28 mouse cellular contexts compared by ENCODE assay signal in genomic region chr8:109986384-109986783, GRCm38 (mm10). TPM values are rescaled to one million over a fixed set of nuclear protein-coding genes. Genes with fewer than 3 reads are reported as not detected.
DNase-seq lines count a peak whose midpoint lies in the region; ATAC-seq and TF ChIP-seq lines count a peak whose summit lies in the region.
"Had no signal": no experiment of that assay in that cellular context is flagged by ENCODE, and none has a peak within 500 bp of the region (broad histone marks: within the 10 kb centered on the region; RNA-seq: fewer than 3 reads in every experiment).

No protein-coding gene starts in this region.

- H3K36me3 ChIP-seq in hindbrain, postnatal 0 days (ENCODE audit: insufficient read depth, low read length) = no peaks in the 10 kb centered on the region
- H3K36me3 ChIP-seq in hindbrain, embryonic 12.5 days = no peaks in the 10 kb centered on the region
- no peaks in the 10 kb centered on the region for H3K36me3 ChIP-seq in thymus, adult 2 months (ENCODE audit: control insufficient read depth, insufficient read depth, low read length)
- H3K36me3 ChIP-seq in liver, embryonic 16.5 days (ENCODE audit: control insufficient read depth, insufficient read depth) = no peaks in the 10 kb centered on the region
- H3K36me3 ChIP-seq: heart, embryonic 10.5 days; midbrain, embryonic 12.5 days had no signal

- no peak overlapping the region for H3K9ac ChIP-seq in hindbrain, postnatal 0 days (replicated peaks; ENCODE audit: low read length)
- H3K9ac ChIP-seq in hindbrain, embryonic 12.5 days = no peak overlapping the region
- H3K9ac ChIP-seq in liver, embryonic 16.5 days (ENCODE audit: low read depth, low read length) = no peak overlapping the region
- H3K9ac ChIP-seq: forebrain, embryonic 13.5 days; lung, embryonic 14.5 days; midbrain, embryonic 12.5 days had no signal

- 43% methylated on average over 7 of the region's 7 CpGs for WGBS in hindbrain, postnatal 0 days
- 72% methylated on average over 7 of the region's 7 CpGs for whole genome bisulfite sequencing in hindbrain, embryonic 12.5 days
- WGBS in thymus, adult 2 months = 71% methylated on average over 7 of the region's 7 CpGs
- 43% methylated on average over 7 of the region's 7 CpGs for whole genome bisulfite sequencing in liver, embryonic 16.5 days (ENCODE audit: insufficient replicate concordance)

- H3K4me1 ChIP-seq in hindbrain, postnatal 0 days (ENCODE audit: insufficient read depth, low read length) = no peaks in the 10 kb centered on the region; the same call in 1 of the 2 replicates
- H3K4me1 ChIP-seq in hindbrain, embryonic 12.5 days = 0 out of 2 replicates have a peak, but pooled peaks cover 5% of the 10 kb centered on the region
- H3K4me1 ChIP-seq in thymus, adult 2 months (replicated peaks; ENCODE audit: control insufficient read depth, insufficient read depth, low read length) = no peaks in the 10 kb centered on the region
- H3K4me1 ChIP-seq in liver, embryonic 16.5 days (ENCODE audit: control insufficient read depth, low read depth, low read length) = no peaks in the 10 kb centered on the region
- H3K4me1 ChIP-seq: heart, embryonic 10.5 days; midbrain, embryonic 12.5 days had no signal

- H3K4me3 ChIP-seq in hindbrain, postnatal 0 days (ENCODE audit: low read length) = no peak overlapping the region
- H3K4me3 ChIP-seq in hindbrain, embryonic 12.5 days = no peak overlapping the region
- no peak overlapping the region for H3K4me3 ChIP-seq in thymus, adult 2 months (ENCODE audit: control insufficient read depth, insufficient read depth, low read length)
- no peak overlapping the region for H3K4me3 ChIP-seq in liver, embryonic 16.5 days (ENCODE audit: low read depth, low read length)
- H3K4me3 ChIP-seq: forebrain, embryonic 13.5 days; gastrocnemius, adult 2 months; heart, embryonic 10.5 days; midbrain, embryonic 12.5 days had no signal

- no peak overlapping the region for H3K4me2 ChIP-seq in hindbrain, postnatal 0 days (ENCODE audit: low read depth, low read length)
- no peak overlapping the region for H3K4me2 ChIP-seq in hindbrain, embryonic 12.5 days (replicated peaks)
- H3K4me2 ChIP-seq in liver, embryonic 16.5 days (ENCODE audit: low read depth, low read length) = no peak overlapping the region
- H3K4me2 ChIP-seq: forebrain, embryonic 13.5 days; lung, embryonic 14.5 days; midbrain, embryonic 12.5 days had no signal

- no peaks in the 10 kb centered on the region for H3K9me3 ChIP-seq in hindbrain, postnatal 0 days (ENCODE audit: low read length)
- no peaks in the 10 kb centered on the region for H3K9me3 ChIP-seq in hindbrain, embryonic 12.5 days (replicated peaks)
- no peaks in the 10 kb centered on the region for H3K9me3 ChIP-seq in liver, embryonic 16.5 days (replicated peaks; ENCODE audit: control insufficient read depth, low read length)
- H3K9me3 ChIP-seq: forebrain, embryonic 13.5 days; heart, embryonic 10.5 days; midbrain, embryonic 12.5 days had no signal

- H3K27ac ChIP-seq in hindbrain, postnatal 0 days = no peak overlapping the region
- no peak overlapping the region for H3K27ac ChIP-seq in hindbrain, embryonic 12.5 days
- H3K27ac ChIP-seq in thymus, adult 2 months (ENCODE audit: control insufficient read depth, insufficient read depth, low read length) = no peak overlapping the region
- no peak overlapping the region for H3K27ac ChIP-seq in liver, embryonic 16.5 days (ENCODE audit: low read length)
- H3K27ac ChIP-seq: forebrain, embryonic 13.5 days; gastrocnemius, adult 2 months; heart, embryonic 10.5 days; midbrain, embryonic 12.5 days; stomach, postnatal 0 days had no signal

- peak; percentile 58 for DNase-seq in adrenal gland, adult 2 months
- DNase-seq in adrenal gland, postnatal 25 days = no peak
- peak; percentile 48 for DNase-seq in hindbrain, postnatal 0 days (ENCODE audit: low spot score)
- peak; percentile 4 for DNase-seq in thymus, adult 2 months
- no peak for DNase-seq in thymus, adult 18-20 months
- DNase-seq in Muller cell, postnatal 12 days (ENCODE audit: inconsistent ontology term) = no peak
- DNase-seq: cerebellum, adult 2 months; gastrocnemius, adult 2 months; kidney, postnatal 25 days; lung, embryonic 14.5 days; right cerebral cortex, postnatal 14 days had no signal

- no peak for ATAC-seq in hindbrain, postnatal 0 days
- no peak for ATAC-seq in hindbrain, embryonic 12.5 days (ENCODE audit: low FRiP score)
- peak; percentile 72 for ATAC-seq in liver, embryonic 16.5 days (ENCODE audit: low read depth)
- ATAC-seq: forebrain, embryonic 13.5 days; hindbrain, embryonic 16.5 days; intestine, embryonic 16.5 days had no signal

- no peak for TF ChIP-seq POLR2A in thymus, adult 2 months (IDR thresholded peaks at IDR 0.05; ENCODE audit: control insufficient read depth, extremely low read depth, insufficient read depth, low read length, poor library complexity)

- H3K27me3 ChIP-seq in hindbrain, postnatal 0 days (ENCODE audit: insufficient read depth, low read length) = no peaks in the 10 kb centered on the region
- 0 out of 2 replicates have a peak, but pooled peaks cover 3% of the 10 kb centered on the region for H3K27me3 ChIP-seq in hindbrain, embryonic 12.5 days
- no peaks in the 10 kb centered on the region for H3K27me3 ChIP-seq in thymus, adult 2 months (ENCODE audit: control insufficient read depth, insufficient read depth, low read length)
- no peaks in the 10 kb centered on the region for H3K27me3 ChIP-seq in liver, embryonic 16.5 days (ENCODE audit: control insufficient read depth, insufficient read depth, low read depth, low read length)
- H3K27me3 ChIP-seq: forebrain, embryonic 13.5 days; midbrain, embryonic 12.5 days had no signal

- no peak for TF ChIP-seq CTCF in hindbrain, postnatal 0 days (IDR thresholded peaks at IDR 0.05; ENCODE audit: low read depth)
- TF ChIP-seq CTCF in thymus, adult 2 months (IDR thresholded peaks at IDR 0.05; ENCODE audit: borderline replicate concordance, control insufficient read depth, extremely low read depth, insufficient read depth, low read length, poor library complexity) = no peak

RNA-seq across cellular contexts. Expression of gene Tat, which starts 3.9 kb away (rescaled TPM):
- total RNA-seq in adrenal gland, adult 2 months (2021) = 1 to 10 TPM in 1 of 2 experiments, under 1 TPM in 1; 0.24 to 5.9 TPM
- 0.56 TPM in 1 of 2 replicates, not detected in the other for polyA plus RNA-seq in adrenal gland, adult 2 months (2012; rRNA removed)
- 6.9 TPM in 1 of 2 replicates, not detected in the other for total RNA-seq in adrenal gland, postnatal 25 days (2021)
- total RNA-seq in hindbrain, postnatal 0 days (2014; rRNA removed) = not detected in 2 replicates
- polyA plus RNA-seq in hindbrain, postnatal 0 days (2015; fragmentation: Nextera tagmentation; extraction: Ambion mirVana) = not detected in 2 replicates
- not detected in 2 replicates for polyA plus RNA-seq in hindbrain, embryonic 12.5 days (2016; fragmentation: Nextera tagmentation; extraction: Ambion mirVana)
- polyA plus RNA-seq in thymus, adult 2 months (2012; rRNA removed) = 0.61 and 2.6 TPM in 2 replicates
- polyA plus RNA-seq in liver, embryonic 16.5 days (2015; fragmentation: Nextera tagmentation; extraction: Ambion mirVana) = 0.35 and 0.45 TPM in 2 replicates
- total RNA-seq: gastrocnemius, adult 2 months; hematopoietic stem cell, adult 5-6 weeks; layer of hippocampus, adult 8-10 months; left cerebral cortex, adult 18-20 months; left cerebral cortex, postnatal 25 days; megakaryocyte, adult 5-6 weeks had no signal
- polyA plus RNA-seq: cerebellum, adult 2 months; forebrain, embryonic 13.5 days; heart, embryonic 10.5 days; hindbrain, embryonic 16.5 days; intestine, embryonic 16.5 days; kidney, embryonic 14.5 days; lung, embryonic 14.5 days; midbrain, embryonic 12.5 days; neural tube, embryonic 11.5 days had no signal

RNA-seq across cellular contexts. Expression of gene Marveld3, which starts 24.4 kb away (rescaled TPM):
- total RNA-seq in adrenal gland, adult 2 months (2021) = under 1 TPM in 1 of 2 experiments, not detected in 1; 0.28 TPM
- polyA plus RNA-seq in adrenal gland, adult 2 months (2012; rRNA removed) = not detected in 2 replicates
- not detected in 2 replicates for total RNA-seq in adrenal gland, postnatal 25 days (2021)
- total RNA-seq in hindbrain, postnatal 0 days (2014; rRNA removed) = 0.42 and 1.2 TPM in 2 replicates
- polyA plus RNA-seq in hindbrain, postnatal 0 days (2015; fragmentation: Nextera tagmentation; extraction: Ambion mirVana) = 1.3 and 1.4 TPM in 2 replicates
- 1.3 and 2.5 TPM in 2 replicates for polyA plus RNA-seq in hindbrain, embryonic 12.5 days (2016; fragmentation: Nextera tagmentation; extraction: Ambion mirVana)
- polyA plus RNA-seq in thymus, adult 2 months (2012; rRNA removed) = 0.43 and 0.50 TPM in 2 replicates
- 0.51 TPM in 1 of 2 replicates, not detected in the other for polyA plus RNA-seq in liver, embryonic 16.5 days (2015; fragmentation: Nextera tagmentation; extraction: Ambion mirVana)
- total RNA-seq: gastrocnemius, adult 2 months; hematopoietic stem cell, adult 5-6 weeks; left cerebral cortex, postnatal 25 days; megakaryocyte, adult 5-6 weeks had no signal

RNA-seq across cellular contexts. Expression of gene Chst4, which starts 53.2 kb away (rescaled TPM):
- total RNA-seq in adrenal gland, adult 2 months (2021) = 1 to 10 TPM; 2.7 to 3.5 TPM
- polyA plus RNA-seq in adrenal gland, adult 2 months (2012; rRNA removed) = 2.3 and 3.0 TPM in 2 replicates
- 0.27 and 0.62 TPM in 2 replicates for total RNA-seq in adrenal gland, postnatal 25 days (2021)
- not detected in 2 replicates for total RNA-seq in hindbrain, postnatal 0 days (2014; rRNA removed)
- not detected in 2 replicates for polyA plus RNA-seq in hindbrain, postnatal 0 days (2015; fragmentation: Nextera tagmentation; extraction: Ambion mirVana)
- not detected in 2 replicates for polyA plus RNA-seq in hindbrain, embryonic 12.5 days (2016; fragmentation: Nextera tagmentation; extraction: Ambion mirVana)
- polyA plus RNA-seq in thymus, adult 2 months (2012; rRNA removed) = 1.4 and 2.9 TPM in 2 replicates
- polyA plus RNA-seq in liver, embryonic 16.5 days (2015; fragmentation: Nextera tagmentation; extraction: Ambion mirVana) = 0.09 TPM in 1 of 2 replicates, not detected in the other
- total RNA-seq: gastrocnemius, adult 2 months; hematopoietic stem cell, adult 5-6 weeks; megakaryocyte, adult 5-6 weeks had no signal
- polyA plus RNA-seq: cerebellum, adult 2 months; embryonic facial prominence, embryonic 14.5 days; forebrain, embryonic 13.5 days; hindbrain, embryonic 16.5 days; kidney, embryonic 14.5 days; limb, embryonic 14.5 days; lung, embryonic 14.5 days; midbrain, embryonic 12.5 days; neural tube, embryonic 11.5 days had no signal

Comparison
In these comparisons a context has a peak if more than half of its experiments do, and no peak if none do; other contexts are left out.
1. DNase-seq: peak in adrenal gland, adult 2 months (single experiment), hindbrain, postnatal 0 days (single experiment) and thymus, adult 2 months (single experiment); none in adrenal gland, postnatal 25 days (single experiment), thymus, adult 18-20 months (0 of 2) and Muller cell, postnatal 12 days (single experiment).